Comparison of ENCODE assay signal across 25 mouse cellular contexts in the genomic region with DNA sequence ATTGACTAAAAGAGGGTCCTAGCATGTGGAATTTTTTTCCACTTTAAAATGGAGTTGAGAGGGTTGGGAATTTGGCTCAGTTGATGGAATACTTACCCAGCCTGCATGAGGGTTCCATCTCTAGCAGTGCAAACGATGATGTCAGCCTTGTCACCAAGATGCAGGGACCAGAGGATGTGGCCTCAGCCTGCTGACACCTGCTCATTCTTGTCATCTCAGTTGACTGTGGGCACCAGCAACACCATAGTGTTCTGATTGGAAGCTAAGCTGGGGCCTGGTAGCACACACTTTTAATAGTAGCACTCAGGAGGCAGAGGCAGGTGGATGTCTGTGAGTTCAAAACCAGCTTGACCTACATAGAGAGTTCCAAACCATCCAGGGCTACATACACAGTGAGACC.
"Had no signal": no experiment of that assay in that cellular context is flagged by ENCODE, and none has a peak within 500 bp of the region (broad histone marks: within the 10 kb centered on the region; RNA-seq: fewer than 3 reads in every experiment).

No protein-coding gene starts in this region.

- DNase-seq: forebrain, postnatal 0 days; gastrocnemius, postnatal 14 days; gastrocnemius, postnatal 36 days; heart, adult 11 months; heart, adult 2 months; heart, postnatal 14 days; heart, postnatal 36 days; kidney, adult 18-20 months; kidney, adult 9 months; kidney, postnatal 14 days; kidney, postnatal 36 days; layer of hippocampus, adult 9-11 months; layer of hippocampus, postnatal 36 days; left cerebral cortex, postnatal 4 days had no signal

- H3K4me1 ChIP-seq: heart, embryonic 13.5 days; heart, embryonic 15.5 days; kidney, embryonic 15.5 days; limb, embryonic 13.5 days; limb, embryonic 15.5 days had no signal

- H3K27me3 ChIP-seq: heart, embryonic 13.5 days; hindbrain, embryonic 13.5 days; hindbrain, embryonic 15.5 days; kidney, embryonic 15.5 days; limb, embryonic 13.5 days; limb, embryonic 15.5 days had no signal

- ATAC-seq: forebrain, postnatal 0 days; hindbrain, postnatal 0 days; intestine, embryonic 16.5 days had no signal

- H3K4me2 ChIP-seq: heart, embryonic 11.5 days; heart, embryonic 13.5 days; heart, embryonic 15.5 days; hindbrain, embryonic 13.5 days; hindbrain, embryonic 15.5 days; kidney, embryonic 15.5 days; limb, embryonic 13.5 days; limb, embryonic 15.5 days had no signal

- H3K36me3 ChIP-seq: heart, embryonic 13.5 days; heart, embryonic 15.5 days; hindbrain, embryonic 13.5 days; hindbrain, embryonic 15.5 days; kidney, embryonic 15.5 days; limb, embryonic 13.5 days; limb, embryonic 15.5 days had no signal

- H3K27ac ChIP-seq: heart, adult 2 months; heart, embryonic 13.5 days; heart, embryonic 15.5 days; hindbrain, embryonic 13.5 days; hindbrain, embryonic 15.5 days; hindbrain, postnatal 0 days; kidney, embryonic 15.5 days; kidney, postnatal 0 days; limb, embryonic 13.5 days; limb, embryonic 15.5 days had no signal

- H3K4me3 ChIP-seq: heart, adult 2 months; heart, embryonic 13.5 days; heart, embryonic 15.5 days; hindbrain, embryonic 13.5 days; hindbrain, embryonic 15.5 days; kidney, embryonic 15.5 days; limb, embryonic 13.5 days; limb, embryonic 15.5 days had no signal

- H3K9me3 ChIP-seq: heart, embryonic 15.5 days; hindbrain, embryonic 15.5 days; kidney, embryonic 15.5 days; limb, embryonic 15.5 days had no signal

- H3K9ac ChIP-seq: forebrain, postnatal 0 days; heart, embryonic 13.5 days; heart, embryonic 15.5 days; hindbrain, embryonic 13.5 days; hindbrain, embryonic 15.5 days; kidney, embryonic 15.5 days; limb, embryonic 13.5 days; limb, embryonic 15.5 days had no signal
